Mouse (Mus musculus) layer of hippocampus, postnatal 10 days (tissue): ENCODE data around the gene Huwe1. TPM values are rescaled to one million over a fixed set of nuclear protein-coding genes. Genes with fewer than 3 reads are reported as not detected.
A peak's percentile ranks its signal among the peaks of the same experiment; 100 is the strongest.

Experiments used
- DNase-seq, 2 experiments: peaks; one replicate each; pipeline ENCODE4 v3.0.0; 2021; ENCODE audit warnings: low spot score in 2 of 2
- long read RNA-seq: library from polyadenylated mRNA; stranded (forward); transcript quantifications from one replicate; pipeline ENCODE4 v2.0.0, GENCODE M21; 2023
- total RNA-seq, 2 experiments: library from RNA; stranded (reverse); gene quantifications; 2 replicates each; pipeline ENCODE4 v1.2.3; 2021

Gene Huwe1
- total RNA-seq, result 100 to 1,000 TPM; 256 to 344 TPM
- long read RNA-seq, partial matches to known transcripts, result 16 of 34 reads
- long read RNA-seq, other reads (novel, unspliced or antisense), result 18 of 34 reads

DNA sequence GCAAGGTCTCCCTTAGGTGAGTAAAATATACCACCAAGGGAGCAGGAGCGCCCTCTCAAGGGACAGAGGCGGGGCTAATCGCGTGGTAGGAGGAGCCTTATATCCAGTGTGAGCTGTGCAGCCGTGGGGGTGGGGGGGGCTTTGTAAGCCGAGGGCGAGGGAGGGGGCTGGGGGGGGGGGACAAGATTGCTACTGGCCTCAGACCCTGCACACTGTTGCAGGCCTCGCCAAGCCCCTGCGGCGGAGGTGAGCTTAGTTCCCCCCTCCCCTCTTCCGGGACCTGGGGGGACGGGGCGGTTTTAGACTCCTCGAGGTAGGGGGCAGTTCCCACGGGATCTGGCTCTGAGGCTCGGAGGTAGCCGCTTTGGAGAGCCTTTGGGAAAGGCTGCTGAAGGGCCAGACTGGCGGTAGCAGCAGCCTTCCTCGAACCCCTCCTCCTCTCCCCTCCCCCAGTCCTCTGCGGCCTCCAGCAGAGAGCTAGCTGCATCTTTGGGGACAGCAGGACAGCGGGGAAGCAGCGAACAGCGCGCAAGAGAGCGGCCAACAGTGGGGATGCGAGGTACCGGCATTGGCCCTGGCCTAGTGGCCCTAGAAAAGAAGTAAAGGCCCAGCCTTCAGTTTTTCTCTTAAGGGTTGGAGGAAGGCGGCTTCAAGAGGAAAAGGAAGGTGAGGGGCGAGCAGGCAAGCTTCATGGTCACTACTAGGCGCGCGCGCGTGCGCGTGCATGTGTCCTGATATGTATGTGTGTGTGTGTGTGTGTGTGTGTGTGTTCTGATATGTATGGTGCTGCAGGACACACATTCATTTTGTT lies at the start of gene Huwe1:
TSS of gene Huwe1 (plus strand) at position 107 of the 811 bp plus-strand sequence.
- peak; percentile 61 to 69 for DNase-seq

DNA sequence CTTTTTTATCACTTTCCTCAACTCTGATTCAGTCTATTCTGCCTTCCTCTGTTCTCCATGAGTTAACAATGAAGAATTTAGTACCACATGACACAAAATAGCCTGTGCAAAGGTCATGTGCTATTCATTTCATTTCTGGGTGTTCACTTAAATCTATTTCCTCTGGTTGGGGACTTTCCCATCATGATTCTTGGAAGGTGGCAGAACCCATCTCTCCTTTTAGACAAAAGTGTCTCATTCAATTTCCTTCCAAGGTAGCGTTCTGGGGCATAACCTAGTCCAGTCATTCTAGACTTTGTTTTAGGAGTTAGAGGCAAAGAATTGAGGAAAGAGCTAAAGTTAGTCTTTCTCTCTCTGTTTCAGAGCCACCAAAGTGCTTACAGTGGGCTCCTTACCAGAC lies 20.3 kb upstream of the Huwe1 start:
- no peak for DNase-seq

DNA sequence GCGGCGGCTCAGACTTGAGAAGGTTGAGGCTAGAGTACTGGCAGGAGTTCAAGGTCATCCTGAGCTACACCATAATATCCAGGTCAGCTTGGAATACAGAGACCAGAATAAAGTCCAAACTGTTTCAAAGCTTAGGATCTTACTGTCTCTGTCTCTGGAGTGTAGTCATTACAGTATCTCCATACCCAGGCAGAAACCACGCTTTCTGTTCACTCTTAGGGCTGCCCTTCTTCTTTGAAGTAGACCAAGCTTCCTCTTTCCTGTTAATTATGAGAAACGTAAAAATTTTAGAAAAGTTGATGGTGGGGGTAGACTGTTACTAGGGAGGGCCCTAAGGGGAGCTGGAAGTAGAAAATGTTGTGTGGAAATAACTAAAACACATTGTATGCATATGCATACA lies 17.7 kb upstream of the Huwe1 start:
- no peak for DNase-seq

DNA sequence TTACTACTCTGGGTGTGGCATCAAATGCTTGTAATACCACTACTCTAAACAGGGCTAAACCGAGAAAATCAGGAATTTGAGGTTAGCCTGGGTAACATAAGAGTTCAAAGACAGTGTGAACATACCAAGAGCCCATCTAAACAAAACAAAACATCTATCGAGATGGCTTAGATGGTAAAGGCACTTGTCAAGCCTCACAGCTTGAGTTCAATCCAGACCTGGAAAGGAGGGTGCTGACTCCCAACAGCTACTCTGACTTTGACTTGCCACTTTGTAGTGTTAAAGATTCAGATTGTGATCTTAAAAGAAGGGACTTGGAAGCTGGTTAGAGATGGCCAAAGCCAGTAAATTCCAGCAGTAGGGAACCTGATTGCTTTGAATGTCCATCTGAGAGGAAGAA lies 7.8 kb upstream of the Huwe1 start:
- no peak for DNase-seq

DNA sequence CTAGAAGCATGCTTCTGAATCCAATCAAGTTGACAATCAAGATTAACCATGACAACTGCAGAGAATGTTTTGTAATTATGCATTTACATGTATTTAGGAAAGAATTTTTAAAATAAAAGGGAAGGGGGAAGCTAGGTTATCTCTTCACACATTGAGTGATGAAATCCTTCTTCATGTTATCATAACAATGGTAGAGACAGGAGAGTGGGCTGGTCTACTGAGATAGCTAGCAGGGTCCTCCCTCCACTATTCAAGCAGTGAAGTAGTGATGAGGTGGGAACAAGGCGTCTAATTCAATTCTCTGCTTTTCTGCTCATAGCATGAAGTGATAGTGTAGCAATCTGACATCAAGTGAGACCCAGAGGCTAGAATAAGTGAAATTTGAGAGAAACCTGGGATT lies 2.6 kb upstream of the Huwe1 start:
- DNase-seq, result no peak

DNA sequence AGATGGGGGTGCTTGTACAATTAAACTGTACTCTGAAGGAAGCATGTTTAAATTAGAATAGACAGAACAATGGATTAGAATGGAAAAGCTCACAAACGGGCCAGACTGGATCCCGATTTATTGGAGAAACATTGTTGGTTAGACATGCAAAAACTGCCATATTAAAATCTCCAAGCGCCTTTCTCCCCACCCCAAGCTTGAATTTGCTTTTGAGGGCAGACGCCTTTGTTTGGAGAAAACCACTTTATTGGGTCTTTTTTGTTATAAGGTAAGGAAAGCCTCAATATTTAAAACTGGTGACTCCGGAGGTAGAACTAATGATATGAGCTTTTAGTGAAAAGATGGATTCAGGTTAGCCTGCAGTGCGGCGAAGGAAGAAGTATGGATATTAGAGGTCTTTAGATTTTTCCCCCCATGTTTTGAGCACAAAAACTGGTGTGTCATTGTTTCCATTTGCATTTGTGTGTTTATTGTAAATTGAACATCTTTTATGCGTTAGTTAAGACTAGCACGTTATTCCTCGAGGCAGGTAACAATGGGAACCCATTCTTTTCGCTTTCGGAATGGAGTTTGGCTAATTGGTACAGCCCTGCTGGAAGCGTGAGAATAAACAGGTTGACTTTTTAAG lies 1.8 kb downstream of the Huwe1 start:
- no peak for DNase-seq

DNA sequence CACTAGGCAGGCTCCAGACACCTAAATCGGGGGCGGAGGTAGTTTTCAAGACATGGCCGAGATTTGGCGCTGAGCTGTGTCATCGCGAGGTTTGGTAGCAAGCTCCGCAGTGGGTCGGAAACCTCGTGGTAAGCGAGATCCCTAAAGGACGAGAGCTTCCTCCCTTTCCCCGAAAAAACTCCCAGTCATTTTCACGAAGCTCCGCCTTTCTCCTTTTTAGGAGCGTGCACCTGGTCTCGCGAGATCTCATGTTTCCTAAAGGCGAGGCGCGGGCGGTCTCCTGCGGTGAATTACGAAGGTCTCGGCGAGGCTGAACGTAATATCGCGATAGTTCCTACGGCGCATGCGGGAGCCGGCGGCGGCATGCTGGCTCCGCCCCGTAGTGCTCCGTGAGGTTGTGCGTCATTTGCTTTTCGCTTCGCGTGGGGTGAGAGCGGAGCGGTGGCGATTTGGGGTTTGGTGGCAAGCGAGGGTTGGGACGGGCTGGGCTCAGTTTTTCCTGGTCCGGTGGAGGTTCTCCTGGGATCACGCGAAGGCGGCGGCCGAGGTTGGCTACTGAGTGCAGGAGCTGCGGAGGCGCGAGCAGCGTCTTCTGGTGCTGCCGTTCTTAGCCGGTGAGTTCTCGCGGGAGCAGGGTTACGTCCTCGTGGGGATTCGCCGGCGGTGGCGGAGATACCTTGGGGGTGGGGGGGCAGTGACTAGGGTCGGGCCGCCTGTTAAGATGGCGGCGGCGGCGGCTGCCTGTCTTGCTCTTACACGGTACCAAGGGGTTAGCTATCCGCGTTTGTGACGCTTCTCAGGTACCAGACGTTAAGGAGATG lies 2.6 kb downstream of the Huwe1 start:
- peak; percentile 86 to 91 for DNase-seq

DNA sequence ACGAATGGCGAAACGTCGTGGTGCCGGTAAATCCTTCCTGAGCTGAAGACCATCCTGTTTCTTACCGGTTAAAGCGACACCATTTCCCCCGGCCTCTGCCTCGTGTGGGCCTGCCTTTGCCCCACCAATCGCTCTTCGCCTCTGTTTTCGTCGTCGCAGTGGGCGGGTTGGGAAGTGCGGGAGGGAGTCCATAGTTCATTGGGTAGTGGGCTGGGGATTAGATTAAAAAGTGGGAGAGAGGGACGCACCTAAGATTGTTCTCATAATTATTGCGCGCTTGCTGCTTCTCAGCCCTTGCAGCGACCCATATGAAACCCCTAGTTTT lies 3.1 kb downstream of the Huwe1 start:
- DNase-seq, result peak in 1 of 2 experiments; percentile 50

DNA sequence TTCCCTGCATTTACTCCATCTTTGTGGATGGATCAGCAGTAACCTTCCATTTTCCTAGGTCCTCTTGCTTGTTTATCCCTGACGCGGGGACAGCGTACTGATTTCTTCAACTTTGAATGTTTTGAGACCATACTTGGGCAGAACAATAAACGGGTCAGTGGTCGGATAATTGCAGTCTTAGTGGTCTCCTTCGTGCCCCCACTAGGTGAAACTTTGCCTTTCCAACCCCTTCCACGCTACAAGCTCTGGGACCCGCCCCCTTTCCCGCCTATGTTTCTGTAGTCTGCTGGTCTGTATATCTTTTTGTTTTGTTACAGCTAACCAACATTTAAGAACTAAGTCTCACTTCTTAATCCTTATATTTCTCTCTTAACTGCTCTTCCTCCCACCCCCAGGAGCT lies 3.8 kb downstream of the Huwe1 start:
- DNase-seq, result no peak

DNA sequence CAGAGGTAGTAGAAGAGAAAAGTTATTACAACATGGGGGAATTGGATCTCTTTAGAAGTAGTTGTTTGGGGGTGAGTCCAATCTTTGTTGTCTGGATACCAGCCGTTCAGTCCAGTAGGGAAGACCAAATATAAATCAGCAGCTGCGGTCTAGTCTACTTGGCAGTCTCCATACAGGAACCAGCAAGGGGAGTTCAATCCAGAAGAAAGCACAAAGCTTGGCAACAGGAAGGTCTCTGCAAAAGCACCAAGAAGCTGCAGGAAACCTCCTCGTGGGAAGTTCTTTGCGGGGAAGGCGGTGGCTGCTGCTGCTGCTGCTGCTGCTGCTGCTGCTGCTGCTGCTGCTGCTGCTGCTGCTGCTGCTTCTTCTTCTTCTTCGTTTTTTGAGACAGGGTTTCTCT lies 10.9 kb downstream of the Huwe1 start:
- no peak for DNase-seq

DNA sequence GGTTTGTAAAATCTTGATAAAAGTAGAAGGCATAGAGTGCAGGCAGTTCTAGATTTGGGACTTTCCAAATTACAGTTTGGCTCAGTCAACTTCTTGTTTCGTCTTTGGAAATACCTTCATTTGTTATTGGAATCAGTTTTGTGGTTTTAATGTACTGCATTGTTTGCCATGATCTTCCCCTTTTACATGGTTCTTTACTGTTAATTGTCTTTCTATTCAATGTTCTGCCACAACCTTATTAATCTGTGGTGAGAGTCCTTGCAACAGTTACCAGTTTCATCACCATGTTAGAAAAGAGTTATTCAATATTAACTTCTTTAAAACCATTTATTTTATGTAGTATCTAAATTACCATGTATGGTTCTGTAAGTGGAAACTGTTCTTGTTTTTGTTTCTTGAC lies 13.0 kb downstream of the Huwe1 start:
- no peak for DNase-seq

DNA sequence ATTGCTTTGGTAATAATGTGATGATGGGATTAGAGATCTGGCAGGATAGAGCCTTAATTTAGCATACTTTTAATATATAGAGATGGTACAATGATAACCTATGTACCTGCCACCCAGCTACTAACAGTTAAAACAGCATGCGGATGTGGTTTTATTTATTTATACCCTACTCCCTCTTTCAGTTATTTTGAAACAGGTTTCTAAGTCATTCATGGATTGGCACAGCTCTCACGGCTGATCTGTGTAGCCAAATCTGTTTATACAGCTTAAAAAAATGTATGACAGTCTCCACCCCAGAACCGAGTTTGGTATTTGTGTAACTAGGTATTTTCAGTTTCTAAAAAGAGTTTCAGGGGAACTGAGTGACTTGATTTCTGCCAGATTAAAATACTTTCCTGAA lies 17.1 kb downstream of the Huwe1 start:
- DNase-seq, result no peak

DNA sequence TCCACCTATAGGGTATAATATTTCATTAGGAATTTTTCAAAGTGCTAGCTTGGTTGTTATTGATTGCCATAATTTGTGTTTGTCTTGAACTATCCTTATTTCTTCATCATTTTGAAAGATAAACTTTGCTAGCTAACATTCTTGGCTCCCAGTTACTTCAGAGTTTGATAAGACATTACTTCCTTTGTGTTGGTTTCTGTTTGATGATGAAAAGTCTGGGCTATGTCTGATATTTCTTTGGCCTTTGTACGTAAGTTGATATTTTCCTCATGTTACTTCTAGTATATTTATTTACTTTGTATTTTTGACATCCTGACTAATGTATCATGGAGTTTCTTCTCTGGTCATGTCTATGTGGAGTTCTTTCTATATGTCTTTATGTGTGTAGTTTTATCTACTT lies 28.4 kb downstream of the Huwe1 start:
- no peak for DNase-seq

DNA sequence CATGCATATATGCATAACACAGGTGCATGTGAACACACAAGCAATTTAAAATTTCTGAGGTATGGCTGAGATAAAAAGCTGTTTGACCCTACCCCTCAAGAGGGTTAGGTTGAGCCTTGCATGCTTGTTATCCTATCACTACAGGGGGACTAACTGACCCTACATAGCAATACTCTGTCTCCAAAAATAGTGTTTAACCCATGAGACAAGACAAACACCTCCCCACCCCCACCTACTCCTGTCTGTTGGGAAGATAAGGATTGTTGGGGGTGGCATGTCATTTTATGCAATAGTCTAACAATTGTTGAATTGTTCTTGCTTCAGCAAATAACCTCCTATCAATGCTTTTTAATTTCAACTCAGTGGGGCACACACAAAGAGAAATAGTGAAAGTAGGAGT lies 30.7 kb downstream of the Huwe1 start:
- DNase-seq, result no peak

DNA sequence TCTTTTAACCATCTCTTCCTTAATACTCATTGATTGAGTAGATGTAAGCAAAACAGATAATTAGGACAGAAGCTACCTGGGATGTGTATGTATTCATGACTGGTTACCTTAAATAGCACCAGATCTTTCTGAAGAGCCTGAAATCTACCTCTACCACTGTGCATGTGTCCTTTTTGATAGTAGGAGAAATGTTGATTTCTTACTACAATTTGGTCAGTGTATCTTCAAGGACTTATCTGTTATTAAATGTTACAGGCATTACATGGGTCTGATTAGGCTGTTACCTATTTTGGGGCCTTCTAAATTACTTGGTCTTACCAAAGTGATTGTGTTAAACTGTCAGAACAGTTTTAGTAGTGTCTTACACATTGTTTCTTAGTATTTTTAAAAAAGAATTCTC lies 32.4 kb downstream of the Huwe1 start:
- DNase-seq, result no peak

DNA sequence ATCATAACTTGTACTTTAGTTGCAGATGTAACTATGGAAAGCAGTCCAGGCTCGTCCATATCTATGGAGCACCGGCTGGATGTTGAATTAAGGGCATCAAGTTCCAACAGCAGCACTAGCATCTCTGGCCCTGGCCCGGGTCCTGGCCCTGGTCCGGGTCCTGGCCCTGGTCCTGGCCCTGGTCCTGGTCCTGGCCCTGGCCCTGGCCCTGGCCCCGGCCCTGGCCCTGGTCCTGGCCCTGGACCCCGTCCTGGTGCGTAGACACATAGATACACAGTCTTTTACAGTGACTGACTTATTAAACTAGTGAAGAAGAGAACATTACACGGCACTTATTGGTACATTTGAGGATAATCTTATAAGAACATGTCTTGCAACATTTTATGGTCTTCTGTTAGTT lies 58.8 kb downstream of the Huwe1 start:
- DNase-seq, result no peak

DNA sequence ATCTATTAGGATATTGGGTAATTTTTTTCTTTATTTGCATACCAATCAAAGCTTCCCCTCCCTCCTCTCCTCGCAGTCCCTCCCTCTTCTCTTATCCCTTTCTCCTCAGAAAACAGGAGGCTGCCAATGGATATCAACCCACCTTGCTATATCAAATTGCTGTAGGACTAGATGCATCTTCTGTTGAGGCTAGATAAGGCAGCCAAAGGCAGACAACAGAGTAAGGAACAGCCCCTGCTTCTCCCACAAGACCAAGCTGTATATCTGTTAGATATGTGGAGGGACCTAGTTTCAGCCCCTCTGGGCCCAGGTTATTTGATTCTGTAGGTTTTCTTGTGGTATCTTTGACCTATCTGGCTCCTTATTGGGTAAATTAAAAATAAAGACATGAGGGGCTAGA lies 110.1 kb downstream of the Huwe1 start:
- no peak for DNase-seq

DNA sequence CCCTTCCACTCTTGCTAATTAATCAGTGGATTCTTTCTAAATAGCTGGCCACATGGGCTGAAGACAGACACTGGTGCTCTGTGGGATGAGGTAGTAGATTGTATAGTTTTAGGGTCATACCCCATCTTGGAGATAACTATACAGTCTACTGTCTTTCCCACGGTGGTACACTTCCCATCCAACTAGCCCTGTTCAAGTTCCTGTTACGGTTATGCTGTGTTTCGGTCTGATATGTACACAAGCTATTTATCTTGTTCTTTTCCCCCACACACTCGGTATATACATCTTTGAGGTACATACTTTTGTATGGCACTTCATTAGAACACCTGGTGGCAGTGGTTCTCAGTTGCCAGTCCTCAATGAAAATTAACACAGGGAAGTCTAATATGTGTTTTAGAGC lies 111.7 kb downstream of the Huwe1 start:
- DNase-seq, result no peak

DNA sequence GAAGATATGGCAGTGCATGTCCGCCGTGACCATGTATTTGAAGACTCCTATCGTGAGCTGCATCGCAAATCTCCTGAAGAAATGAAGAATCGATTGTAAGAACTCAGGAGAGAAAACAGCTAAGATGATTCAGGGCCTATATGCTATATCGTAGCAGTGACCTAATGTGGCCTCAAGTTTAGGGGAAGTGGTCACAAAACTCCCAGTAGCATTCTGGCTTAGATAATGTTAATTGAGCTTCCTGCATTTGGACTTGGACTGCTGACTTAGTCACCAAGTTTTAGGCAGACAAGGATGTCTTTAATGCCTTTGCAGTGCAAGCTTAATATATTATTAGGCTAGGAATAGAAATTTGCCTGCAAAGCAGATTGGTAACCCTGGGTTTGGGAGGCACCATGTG lies 128.8 kb downstream of the Huwe1 start:
- no peak for DNase-seq

DNA sequence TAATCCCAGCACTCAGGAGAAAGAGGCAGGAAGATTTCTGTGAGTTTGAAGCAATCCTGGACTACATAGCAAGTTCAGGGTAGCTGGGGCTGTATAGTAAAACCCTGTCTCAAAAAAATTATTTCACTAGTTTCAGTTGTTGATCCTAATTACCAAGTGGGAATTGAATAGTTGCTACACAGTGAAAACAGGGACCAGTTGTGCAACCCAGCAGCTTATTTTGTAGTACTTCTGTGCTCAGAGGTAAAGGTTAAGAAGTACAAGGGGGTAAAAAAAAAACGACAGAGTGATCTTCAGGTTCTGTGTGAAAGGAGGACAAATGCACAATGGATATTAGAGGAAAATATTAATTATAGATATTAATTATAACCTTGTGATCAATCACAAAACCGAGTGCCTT lies 138.2 kb downstream of the Huwe1 start:
- no peak for DNase-seq

DNA sequence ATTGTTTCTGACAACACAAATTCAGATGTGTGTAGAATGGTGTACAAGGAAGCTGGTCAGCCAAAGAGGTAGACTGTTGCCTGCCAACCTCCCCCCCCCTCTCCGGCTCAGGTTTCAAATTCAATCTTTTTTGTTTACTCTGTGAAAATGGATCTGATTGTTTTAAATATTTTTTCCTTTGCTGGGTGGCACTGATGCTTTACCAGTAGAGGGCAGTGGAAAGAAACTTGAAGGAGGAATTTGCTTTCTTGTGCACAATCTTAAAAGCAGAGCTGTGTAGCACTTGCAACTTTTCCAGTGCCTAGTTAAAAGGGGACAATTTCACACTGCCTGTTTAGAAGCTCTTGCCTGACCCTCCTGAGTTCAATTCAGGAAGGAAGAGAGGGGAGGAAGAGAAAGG lies 146.4 kb downstream of the Huwe1 start:
- DNase-seq, result peak in 1 of 2 experiments; percentile 10

DNA sequence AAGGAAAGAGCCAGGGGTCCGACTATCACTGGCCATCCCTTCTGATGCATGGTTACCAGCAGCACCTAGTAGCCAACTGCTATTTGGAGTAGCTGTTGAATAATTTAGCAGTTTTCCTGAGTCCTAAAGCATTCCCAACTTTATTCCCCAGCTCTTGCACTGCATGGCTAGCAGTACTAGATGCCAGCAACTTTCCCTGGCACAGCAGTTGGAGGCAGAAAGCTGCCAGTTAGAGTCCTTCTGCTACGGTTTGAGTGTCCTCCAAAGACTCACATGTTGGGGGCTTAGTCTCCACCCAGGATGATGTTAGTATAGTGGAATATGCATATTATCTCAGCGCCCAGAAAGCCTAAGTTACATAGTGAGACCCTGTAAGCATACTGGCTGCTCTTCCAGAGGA lies 147.2 kb downstream of the Huwe1 start:
- peak in 1 of 2 experiments; percentile 5 for DNase-seq
